Mouse (Mus musculus) heart, embryonic 10.5 days (tissue): ENCODE measurements around the gene Fshb. TPM values are rescaled to one million over a fixed set of nuclear protein-coding genes. Genes with fewer than 3 reads are reported as not detected.

Experiments used
- DNase-seq: peaks from one replicate; pipeline ENCODE4 v3.0.0-alpha.2; 2017; ENCODE audit warnings: low spot score
- H3K27ac ChIP-seq: fragments of 300-500 bp; sonication (generic); 2 replicates; pipeline ENCODE4 v1.5.1; 2016; ENCODE audit warnings: mild to moderate bottlenecking
- H3K27me3 ChIP-seq: fragments of 300-500 bp; sonication (generic); 2 replicates; pipeline ENCODE4 v1.6.1; 2016; ENCODE audit warnings: mild to moderate bottlenecking; ENCODE audit not compliant: poor library complexity, insufficient read depth, severe bottlenecking
- H3K36me3 ChIP-seq: fragments of 300-500 bp; sonication (generic); 2 replicates; pipeline ENCODE4 v1.6.1; 2016; ENCODE audit warnings: mild to moderate bottlenecking, moderate library complexity
- H3K4me1 ChIP-seq: fragments of 300-500 bp; sonication (generic); 2 replicates; pipeline ENCODE4 v1.6.1; 2016; ENCODE audit warnings: mild to moderate bottlenecking
- H3K4me3 ChIP-seq: fragments of 300-500 bp; sonication (generic); 2 replicates; pipeline ENCODE4 v1.5.1; 2016; ENCODE audit warnings: mild to moderate bottlenecking, moderate library complexity
- H3K9me3 ChIP-seq: fragments of 300-500 bp; sonication (generic); 2 replicates; pipeline ENCODE4 v1.6.1; 2016; ENCODE audit warnings: mild to moderate bottlenecking, moderate library complexity
- WGBS: fragments of 180-500 bp; shearing (Covaris S2); methylation state at CpG from one replicate; pipeline ENCODE4 v1.1.7; 2016; 5-methylcytosine and 5-hydroxymethylcytosine counted together
- polyA plus RNA-seq: library from polyadenylated mRNA; unstranded; fragments of >200 nt; fragmentation: Nextera tagmentation; extraction: Ambion mirVana; gene quantifications from 2 replicates; pipeline ENCODE4 v1.2.1, GENCODE M21; 2016

Gene Fshb
- polyA plus RNA-seq = not detected in 2 replicates

- 65% methylated on average over 4 of the region's 4 CpGs for WGBS
- Histone ChIP-seq H3K4me1 (no peaks in the 10 kb centered on the region), H3K4me3 (no peak within 1 kb of the TSS), H3K27me3 (no peaks in the 10 kb centered on the region), H3K27ac (no peak within 1 kb of the TSS), H3K36me3 (no peaks in the 10 kb centered on the region), H3K9me3 (no peaks in the 10 kb centered on the region)
- no peak for DNase-seq
Measured at GRCm38 (mm10) chr2:107059556-107059955, at the start of gene Fshb. Fshb (minus strand) TSS chr2:107059656.

- WGBS = 49% methylated on average over 2 of the region's 2 CpGs
- 0 out of 2 replicates have a peak, but pooled peaks cover 3% of the 10 kb centered on the region for H3K4me1 ChIP-seq
- no peaks in the 10 kb centered on the region for H3K9me3 ChIP-seq
- H3K4me3 ChIP-seq = no peak overlapping the region
- H3K36me3 ChIP-seq = no peaks in the 10 kb centered on the region
- H3K27me3 ChIP-seq = no peaks in the 10 kb centered on the region
- DNase-seq = no peak
- H3K27ac ChIP-seq = no peak overlapping the region
Measured at GRCm38 (mm10) chr2:107084256-107084655, 24.8 kb upstream of the Fshb start.

- H3K36me3 ChIP-seq = no peaks in the 10 kb centered on the region
- no peak for DNase-seq
- WGBS = 46% methylated on average over 14 of the region's 14 CpGs
- H3K4me1 ChIP-seq = 0 out of 2 replicates have a peak, but pooled peaks cover 3% of the 10 kb centered on the region
- H3K4me3 ChIP-seq = peak overlapping the region; percentile 9; the same call in 1 of the 2 replicates
- no peak overlapping the region for H3K27ac ChIP-seq
- no peaks in the 10 kb centered on the region for H3K9me3 ChIP-seq
- H3K27me3 ChIP-seq = no peaks in the 10 kb centered on the region
Measured at GRCm38 (mm10) chr2:107083071-107083885, 23.8 kb upstream of the Fshb start.

- no peaks in the 10 kb centered on the region for H3K4me1 ChIP-seq
- no peaks in the 10 kb centered on the region for H3K27me3 ChIP-seq
- DNase-seq = no peak
- no peak overlapping the region for H3K27ac ChIP-seq
- no peaks in the 10 kb centered on the region for H3K36me3 ChIP-seq
- no peak overlapping the region for H3K4me3 ChIP-seq
- 46% methylated on average over 2 of the region's 2 CpGs for WGBS
- H3K9me3 ChIP-seq = no peaks in the 10 kb centered on the region
Measured at GRCm38 (mm10) chr2:107063260-107063659, 3.8 kb upstream of the Fshb start.

GRCm38 (mm10) chr2:107045955-107046354 lies 13.5 kb downstream of the Fshb start:
- no peak for DNase-seq
- no peaks in the 10 kb centered on the region for H3K36me3 ChIP-seq
- H3K4me3 ChIP-seq = no peak overlapping the region
- no peaks in the 10 kb centered on the region for H3K9me3 ChIP-seq
- H3K27me3 ChIP-seq = no peaks in the 10 kb centered on the region
- H3K27ac ChIP-seq = no peak overlapping the region
- H3K4me1 ChIP-seq = no peaks in the 10 kb centered on the region

GRCm38 (mm10) chr2:107040816-107041215 lies 18.6 kb downstream of the Fshb start:
- Histone ChIP-seq H3K27me3 (no peaks in the 10 kb centered on the region), H3K9me3 (no peaks in the 10 kb centered on the region), H3K4me3 (no peak overlapping the region), H3K4me1 (peaks cover 5% of the 10 kb centered on the region; the same call in 1 of the 2 replicates), H3K36me3 (no peaks in the 10 kb centered on the region), H3K27ac (no peak overlapping the region)
- DNase-seq = no peak
- 78% methylated on average over 4 of the region's 4 CpGs for WGBS

- 60% methylated on average over 2 of the region's 2 CpGs for WGBS
- no peak overlapping the region for H3K4me3 ChIP-seq
- H3K9me3 ChIP-seq = no peaks in the 10 kb centered on the region
- no peaks in the 10 kb centered on the region for H3K27me3 ChIP-seq
- no peak for DNase-seq
- H3K36me3 ChIP-seq = no peaks in the 10 kb centered on the region
- H3K4me1 ChIP-seq = peaks cover 5% of the 10 kb centered on the region; the same call in 1 of the 2 replicates
- no peak overlapping the region for H3K27ac ChIP-seq
Measured at GRCm38 (mm10) chr2:107035980-107036379, 23.5 kb downstream of the Fshb start.

GRCm38 (mm10) chr2:107024694-107025093 lies 34.8 kb downstream of the Fshb start:
- no peaks in the 10 kb centered on the region for H3K36me3 ChIP-seq
- no peak for DNase-seq
- no peaks in the 10 kb centered on the region for H3K4me1 ChIP-seq
- no peak overlapping the region for H3K27ac ChIP-seq
- H3K4me3 ChIP-seq = no peak overlapping the region
- H3K27me3 ChIP-seq = no peaks in the 10 kb centered on the region
- H3K9me3 ChIP-seq = no peaks in the 10 kb centered on the region
- 76% methylated on average over 4 of the region's 4 CpGs for WGBS

- Histone ChIP-seq H3K27ac (no peak overlapping the region), H3K4me1 (no peaks in the 10 kb centered on the region), H3K27me3 (no peaks in the 10 kb centered on the region), H3K9me3 (no peaks in the 10 kb centered on the region), H3K4me3 (no peak overlapping the region), H3K36me3 (no peaks in the 10 kb centered on the region)
- WGBS = 91% methylated on average over 5 of the region's 5 CpGs
- DNase-seq = no peak
Measured at GRCm38 (mm10) chr2:107022713-107023112, 36.7 kb downstream of the Fshb start.

GRCm38 (mm10) chr2:107019331-107019730 lies 40.1 kb downstream of the Fshb start:
- H3K27ac ChIP-seq = no peak overlapping the region
- H3K4me3 ChIP-seq = no peak overlapping the region
- DNase-seq = no peak
- H3K4me1 ChIP-seq = no peaks in the 10 kb centered on the region
- WGBS = 71% methylated on average over 2 of the region's 2 CpGs
- H3K27me3 ChIP-seq = no peaks in the 10 kb centered on the region
- no peaks in the 10 kb centered on the region for H3K9me3 ChIP-seq
- no peaks in the 10 kb centered on the region for H3K36me3 ChIP-seq

- Histone ChIP-seq H3K4me3 (no peak overlapping the region), H3K27me3 (no peaks in the 10 kb centered on the region), H3K27ac (no peak overlapping the region), H3K4me1 (peaks cover 4% of the 10 kb centered on the region; the same call in 1 of the 2 replicates), H3K36me3 (no peaks in the 10 kb centered on the region), H3K9me3 (no peaks in the 10 kb centered on the region)
- WGBS = 84% methylated on average over 4 of the region's 4 CpGs
- no peak for DNase-seq
Measured at GRCm38 (mm10) chr2:107013161-107013560, 46.3 kb downstream of the Fshb start.

- Histone ChIP-seq H3K27ac (peak overlapping the region; percentile 70; the same call in 1 of the 2 replicates), H3K9me3 (no peaks in the 10 kb centered on the region), H3K4me1 (peaks cover 4% of the 10 kb centered on the region; the same call in 1 of the 2 replicates), H3K36me3 (no peaks in the 10 kb centered on the region), H3K27me3 (no peaks in the 10 kb centered on the region), H3K4me3 (no peak overlapping the region)
- no peak for DNase-seq
- 33% methylated on average over 4 of the region's 4 CpGs for WGBS
Measured at GRCm38 (mm10) chr2:107012318-107012717, 47.1 kb downstream of the Fshb start.

- DNase-seq = no peak
- Histone ChIP-seq H3K36me3 (no peaks in the 10 kb centered on the region), H3K27ac (no peak overlapping the region), H3K27me3 (no peaks in the 10 kb centered on the region), H3K4me3 (no peak overlapping the region), H3K9me3 (no peaks in the 10 kb centered on the region), H3K4me1 (peaks cover 4% of the 10 kb centered on the region; the same call in 1 of the 2 replicates)
- WGBS = 78% methylated on average over 6 of the region's 6 CpGs
Measured at GRCm38 (mm10) chr2:107010160-107010559, 49.3 kb downstream of the Fshb start.
